Mouse (Mus musculus): ENCODE measurements around the gene Anapc16.

DNA sequence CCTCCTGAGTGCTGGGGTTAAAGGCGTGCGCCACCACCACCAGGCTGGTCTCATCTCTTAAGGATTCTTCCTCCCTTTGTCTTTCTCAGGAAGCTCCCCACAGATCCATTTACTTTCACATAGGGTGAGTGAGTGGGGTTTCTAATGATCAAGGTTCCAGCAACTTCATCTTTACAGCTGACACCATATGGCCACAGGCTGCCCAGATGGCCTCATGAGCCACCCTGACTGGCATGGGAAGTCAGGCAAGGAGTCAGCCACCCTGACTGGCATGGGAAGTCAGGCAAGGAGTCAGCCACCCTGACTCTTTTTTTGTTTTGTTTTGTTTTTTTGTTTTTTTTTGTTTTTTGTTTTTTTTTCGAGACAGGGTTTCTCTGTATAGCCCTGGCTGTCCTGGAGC is 57.5 kb downstream of the Anapc16 start:
- TF ChIP-seq ZNF384 (IDR thresholded peaks at IDR 0.05; ENCODE audit: low read depth, low read length) (no peak), CHD2 (IDR thresholded peaks at IDR 0.05; ENCODE audit: low read depth, low read length) (no peak), MAFK (IDR thresholded peaks at IDR 0.05; ENCODE audit: insufficient read depth, low read depth, low read length) (no peak)

All from ES-E14 (cell line).